Mouse (Mus musculus): ENCODE measurements around the gene Sult2a8.

GRCm38 (mm10) chr7:14438484-14438883 is 8.1 kb downstream of the Sult2a8 start:
- TF ChIP-seq GATA1 (IDR thresholded peaks at IDR 0.05; ENCODE audit: low read length) (no peak), TAL1 (IDR thresholded peaks at IDR 0.05; ENCODE audit: low read length) (no peak)

Data from erythroblast, embryonic 14.5 days (primary cell).